Mouse (Mus musculus): ENCODE data around the gene Tspan14.

Gene Tspan14

DNA sequence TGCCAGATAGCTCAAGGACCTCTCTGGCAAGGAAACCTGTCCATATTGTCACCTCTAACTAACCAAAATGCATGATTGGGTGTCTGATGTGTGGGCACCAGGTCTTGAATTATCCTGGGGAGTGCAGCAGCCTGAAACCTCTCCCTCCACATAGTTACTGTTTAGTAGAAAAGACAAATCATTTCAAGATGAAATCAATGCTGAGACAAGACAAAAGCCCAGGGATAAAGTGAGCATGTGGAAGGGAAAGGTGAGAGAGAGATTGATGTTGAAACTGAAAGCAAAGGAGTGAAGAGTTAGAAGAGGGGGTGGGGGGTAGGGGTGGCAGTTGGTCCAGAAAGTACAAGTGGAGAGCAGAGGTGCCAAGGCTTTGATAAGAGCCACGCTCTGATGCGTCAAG lies 1.4 kb upstream of the Tspan14 start:
- DNase-seq: peak; percentile 79

DNA sequence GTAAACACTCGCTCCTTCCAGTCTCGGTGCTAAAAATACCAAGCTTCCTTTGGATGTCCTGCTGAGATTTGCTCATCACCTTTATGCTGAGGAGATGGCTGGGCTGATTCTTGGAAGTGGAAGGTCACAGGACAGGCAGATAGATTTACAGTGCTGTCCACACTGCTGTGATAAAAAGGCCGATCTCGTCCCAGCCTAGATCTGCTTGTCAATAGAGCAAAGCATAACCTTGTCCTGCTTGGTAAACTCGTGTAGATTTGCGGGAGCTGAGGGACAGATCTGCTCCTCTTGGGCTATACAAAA lies 942 bp upstream of the Tspan14 start:
- DNase-seq: no peak

DNA sequence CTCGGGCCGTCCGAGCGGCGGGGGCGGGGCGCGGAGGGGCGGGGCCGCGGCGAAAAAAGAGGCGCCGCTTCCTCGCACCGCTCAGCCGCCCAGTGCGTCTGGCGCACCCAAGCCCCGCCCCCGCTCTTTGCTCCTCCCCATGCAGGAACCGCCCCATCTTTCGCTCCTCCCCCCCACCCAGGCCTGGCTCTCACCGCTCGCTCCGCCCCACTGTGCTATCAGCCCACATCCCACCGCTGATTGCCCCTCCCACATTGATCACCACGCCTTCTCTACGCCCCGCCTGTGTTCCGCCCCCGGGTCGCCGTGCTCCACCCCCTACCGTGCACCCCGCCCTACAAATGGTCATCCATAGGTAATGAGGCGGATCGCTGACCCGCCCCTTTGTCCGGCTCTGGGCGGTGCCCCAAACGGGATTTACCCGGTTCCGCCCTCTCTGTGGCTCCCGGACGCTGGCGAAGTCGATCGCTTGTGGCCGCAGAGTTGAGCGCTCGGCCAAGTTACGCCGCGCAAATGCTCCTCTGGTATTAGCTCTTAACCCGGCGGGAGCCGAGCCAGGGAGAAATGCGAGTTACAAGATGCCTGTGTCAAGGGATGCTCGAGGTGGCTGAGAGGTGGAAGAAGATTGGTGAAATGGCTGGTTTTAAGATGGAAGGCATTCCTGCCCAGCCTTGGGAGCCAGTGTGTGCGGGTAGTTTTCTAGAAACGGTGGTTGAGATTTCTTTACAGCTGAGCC lies 423 bp upstream of the Tspan14 start:
- peak; percentile 100 for DNase-seq

DNA sequence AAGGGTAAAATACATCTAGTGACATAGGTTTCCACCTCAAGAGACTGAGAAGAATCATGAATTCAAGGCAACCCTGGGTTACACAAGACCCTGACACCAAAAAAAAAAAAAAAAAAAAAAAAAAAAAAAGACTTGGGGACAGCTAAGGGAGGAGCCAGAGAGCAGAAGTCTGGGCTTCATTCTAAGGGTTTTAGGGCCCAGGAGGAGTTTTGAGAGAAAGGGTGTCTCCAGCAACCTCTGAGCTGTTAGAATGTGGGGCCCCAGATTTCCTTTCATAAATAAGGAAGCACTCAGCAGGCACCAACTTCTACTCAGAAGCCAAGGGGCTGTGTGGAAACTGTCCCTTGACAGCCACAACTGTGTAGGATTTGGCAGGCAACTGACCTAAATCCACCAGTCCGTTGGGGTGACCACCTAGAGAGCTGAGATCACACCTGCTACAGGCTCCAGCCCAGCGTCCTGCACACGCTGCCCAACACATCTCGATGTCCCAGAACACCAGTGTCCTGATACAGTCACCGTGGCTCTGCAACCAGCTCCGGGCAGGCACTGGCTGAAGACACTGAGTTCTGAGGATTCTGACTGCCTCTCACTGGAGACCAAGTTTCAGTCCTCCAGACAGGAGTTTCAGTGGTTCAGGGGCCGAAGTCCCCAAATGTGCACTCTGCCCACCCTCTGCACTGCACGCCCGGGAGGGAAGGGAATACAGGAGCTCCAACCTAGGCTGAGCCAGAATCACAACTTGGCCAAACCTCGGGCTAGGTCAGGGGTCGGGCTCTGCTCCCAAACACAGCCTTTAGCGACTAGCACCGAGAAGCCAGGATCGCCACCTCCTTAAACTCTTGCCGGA lies 875 bp downstream of the Tspan14 start:
- peak; percentile 95 for DNase-seq

DNA sequence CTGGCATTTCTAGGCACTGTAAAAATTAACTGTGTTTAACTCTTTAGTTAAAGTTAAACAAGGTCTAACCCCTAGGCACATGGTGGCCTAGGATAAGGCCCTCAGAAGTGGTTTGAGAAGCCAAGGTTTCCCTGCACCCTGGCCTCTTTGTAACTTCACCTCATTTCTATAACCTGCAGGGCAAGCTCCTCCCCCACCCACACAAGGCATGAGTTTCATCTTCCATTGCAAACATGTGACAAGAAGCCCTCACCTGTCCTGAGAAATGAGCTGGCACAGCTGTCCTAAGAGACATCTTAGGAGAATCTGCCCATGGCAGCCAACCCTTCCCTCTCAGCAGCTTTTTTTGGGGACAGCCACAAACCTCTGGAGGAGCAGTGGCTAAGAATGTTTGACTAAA lies 1.7 kb downstream of the Tspan14 start:
- DNase-seq: peak; percentile 78

DNA sequence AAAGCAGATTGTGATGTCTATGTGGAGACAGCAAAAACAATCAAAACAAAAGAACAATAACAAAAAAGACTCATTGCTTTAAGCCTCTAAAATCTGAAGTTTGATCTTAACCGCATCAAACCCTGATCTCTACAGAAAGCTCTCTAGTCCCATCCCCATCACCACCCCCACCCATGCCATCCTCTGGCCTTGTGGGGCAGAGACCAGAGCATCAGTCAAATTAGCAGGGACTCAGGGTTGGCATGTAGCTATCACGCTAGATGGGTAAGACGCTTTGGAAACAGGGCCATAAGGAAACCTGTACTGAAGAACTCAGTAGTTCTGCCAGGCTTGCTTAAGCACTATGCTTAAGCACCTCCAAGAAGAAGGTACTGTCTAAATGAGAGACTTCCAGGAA lies 2.4 kb downstream of the Tspan14 start:
- DNase-seq: peak; percentile 67

DNA sequence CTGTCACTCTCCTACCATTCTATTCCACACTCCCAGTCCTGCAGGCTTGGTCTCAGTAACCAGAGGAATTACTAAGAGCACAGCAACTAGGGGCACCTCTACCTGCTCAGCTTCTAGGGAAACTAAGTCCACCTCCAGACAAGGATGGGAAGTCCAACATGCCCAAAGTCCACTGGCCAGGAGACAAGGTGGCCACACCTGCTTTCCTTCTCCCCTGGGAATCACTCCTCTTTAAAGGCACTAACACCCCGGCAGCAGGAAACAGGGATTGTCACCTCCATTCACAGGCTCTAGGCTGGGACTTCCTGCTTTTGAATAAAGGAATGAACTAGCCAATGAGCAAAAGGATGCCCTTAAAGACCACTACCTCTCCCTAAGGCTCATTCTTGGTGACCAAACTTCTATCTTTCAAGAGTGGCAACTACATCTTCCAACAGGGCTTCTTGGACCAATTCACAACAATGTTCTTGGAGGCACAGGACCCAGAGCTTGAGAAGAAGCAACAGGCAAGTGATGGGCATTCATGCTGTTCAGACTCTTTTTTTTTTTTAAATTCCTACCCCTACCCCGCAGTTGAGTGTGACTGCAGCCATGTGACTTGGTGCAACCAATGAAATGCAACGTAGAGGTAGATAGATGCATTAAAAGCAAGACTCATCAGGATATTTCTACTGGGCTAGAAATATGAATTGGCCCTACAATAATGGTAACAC lies 3.0 kb downstream of the Tspan14 start:
- peak; percentile 91 for DNase-seq

DNA sequence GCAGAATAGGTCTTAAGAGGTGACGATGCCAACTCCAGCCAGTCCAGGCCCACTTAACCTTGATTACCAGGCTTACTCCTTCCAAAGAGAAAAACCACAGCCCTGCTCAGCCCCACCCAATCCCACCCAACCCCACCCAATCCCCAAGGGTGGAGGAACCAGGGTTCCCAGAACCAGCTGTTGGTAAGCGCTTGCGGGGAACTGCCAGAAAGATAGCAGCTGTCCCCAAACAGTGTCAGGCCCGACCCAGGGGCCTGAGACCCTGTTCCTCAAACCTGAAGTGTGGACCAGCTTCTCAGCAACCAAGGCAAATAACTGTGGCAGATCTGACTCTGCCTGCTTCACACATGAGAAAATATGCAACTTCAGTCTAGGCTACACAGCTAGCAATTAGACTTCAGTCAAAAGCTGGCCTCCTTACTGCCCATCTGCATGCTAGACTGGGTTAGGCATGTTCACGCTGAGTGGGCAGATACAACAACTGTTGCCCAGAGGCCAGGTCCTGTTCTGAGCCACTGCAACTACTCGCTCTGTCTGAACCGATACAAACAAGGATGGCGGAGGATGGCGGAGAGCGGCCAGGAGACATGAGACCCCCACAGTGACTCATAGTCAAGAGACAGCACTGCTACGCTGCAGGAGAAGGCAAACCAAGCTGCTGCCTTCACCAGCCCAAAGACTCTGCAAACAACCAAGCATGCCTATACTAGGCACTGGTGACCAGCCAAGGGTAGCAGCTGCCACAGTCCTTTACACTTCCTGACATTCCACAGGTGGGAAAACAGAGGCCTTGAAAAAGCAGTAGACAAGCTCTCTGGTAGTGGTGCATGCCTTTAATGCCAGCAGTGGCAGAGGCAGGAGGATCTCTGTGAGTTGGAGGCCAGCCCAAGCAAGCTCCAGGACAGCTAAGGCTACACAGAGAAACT lies 4.0 kb downstream of the Tspan14 start:
- peak; percentile 89 for DNase-seq

DNA sequence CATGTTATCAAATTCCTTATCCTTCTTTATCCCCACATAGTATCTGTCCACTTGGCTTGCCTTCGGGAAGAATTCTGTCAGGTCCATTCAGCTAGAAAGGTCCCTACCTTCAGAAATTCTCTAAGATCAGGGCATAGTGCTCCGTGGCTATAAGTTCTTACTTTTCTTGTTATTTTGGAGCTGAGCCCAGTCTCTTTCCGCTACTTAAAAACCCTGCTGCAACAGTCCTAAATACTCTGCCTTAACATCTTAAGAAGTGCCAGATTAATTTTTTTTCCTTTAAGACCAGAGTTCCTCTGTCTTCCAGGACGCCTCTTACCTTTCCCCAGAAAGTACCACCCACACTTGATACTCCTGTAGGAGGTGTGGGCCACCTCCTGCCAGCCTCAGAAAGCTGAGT lies 6.4 kb downstream of the Tspan14 start:
- DNase-seq: peak; percentile 56

DNA sequence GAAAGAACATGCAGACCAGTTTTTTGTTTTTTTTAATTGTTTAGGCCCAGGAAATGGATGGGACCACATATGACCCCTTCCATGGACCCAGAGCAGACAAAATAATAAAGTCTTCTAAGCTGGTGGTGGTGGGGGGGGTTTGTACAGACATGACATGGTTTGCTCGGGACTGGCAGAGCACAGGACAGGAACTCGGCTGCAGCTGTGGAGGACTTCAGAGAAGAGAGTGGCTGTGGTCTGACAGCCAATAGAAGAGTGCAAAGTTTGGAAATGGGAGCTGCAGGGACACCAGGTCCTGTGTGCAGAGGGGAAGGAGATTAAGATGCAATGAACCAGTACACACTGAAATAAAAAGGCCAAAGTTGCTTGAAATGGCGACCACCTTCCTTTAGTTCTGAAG lies 7.0 kb downstream of the Tspan14 start:
- no peak for DNase-seq

DNA sequence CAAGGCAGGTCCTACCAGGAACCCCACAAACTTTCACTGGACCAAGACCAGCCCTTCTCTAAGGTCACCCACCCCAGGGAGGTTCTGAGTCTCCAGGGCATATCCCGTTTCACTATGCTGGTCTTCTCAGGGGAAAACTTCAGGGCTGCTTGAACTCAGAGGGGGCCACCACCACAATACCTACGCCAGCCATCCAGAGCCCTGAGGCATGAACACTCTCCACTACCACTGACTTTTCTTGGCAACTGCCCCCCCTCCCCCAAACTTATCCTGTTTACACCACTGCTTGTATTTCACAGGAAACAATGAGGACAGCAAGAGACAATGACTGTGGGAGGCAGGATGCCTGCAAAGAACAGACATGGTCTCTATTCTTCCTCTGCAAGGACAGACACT lies 7.6 kb downstream of the Tspan14 start:
- DNase-seq: peak; percentile 98

DNA sequence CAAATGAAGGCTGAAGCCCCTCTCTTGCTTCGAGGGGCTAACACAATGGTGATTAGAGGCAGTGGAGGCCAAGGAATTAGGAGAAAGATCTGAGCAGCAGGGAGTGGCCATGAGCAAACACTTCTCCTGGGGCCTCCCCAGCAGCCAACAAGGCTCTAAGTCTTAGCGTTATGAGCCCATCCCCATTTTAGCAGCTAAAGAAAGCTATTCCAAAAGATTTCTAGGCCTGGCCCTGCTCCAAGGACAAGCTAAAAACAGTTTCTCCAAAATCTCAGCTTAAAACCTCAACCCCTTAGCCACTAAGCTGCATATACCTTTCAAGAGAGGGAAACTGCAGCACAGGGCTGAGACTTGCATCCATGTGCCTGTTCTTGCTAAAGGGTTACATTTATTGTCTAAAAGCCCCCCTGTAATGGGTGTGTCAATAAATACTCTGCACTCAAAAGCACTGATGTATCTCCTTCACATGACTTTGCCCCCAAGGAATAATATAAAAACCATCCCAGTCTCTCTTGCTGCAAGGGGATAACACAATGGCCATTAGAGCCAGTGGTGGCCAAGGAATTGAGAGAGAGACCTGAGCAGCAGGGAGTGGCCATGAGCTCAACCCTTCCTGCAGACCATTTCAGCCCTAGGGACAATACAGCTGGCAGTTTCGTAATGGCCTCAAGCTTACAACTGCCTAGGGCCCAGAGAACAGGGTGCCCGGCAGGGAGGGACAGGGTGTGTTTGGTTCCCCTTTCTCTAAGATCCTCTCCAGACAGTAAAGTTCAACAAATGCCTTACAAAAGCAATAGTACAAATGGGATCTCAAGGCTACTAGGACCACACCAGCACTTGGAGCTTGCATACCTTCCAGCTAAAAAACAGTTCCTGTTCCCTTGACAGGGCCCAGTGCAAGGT lies 8.3 kb downstream of the Tspan14 start:
- peak; percentile 99 for DNase-seq

DNA sequence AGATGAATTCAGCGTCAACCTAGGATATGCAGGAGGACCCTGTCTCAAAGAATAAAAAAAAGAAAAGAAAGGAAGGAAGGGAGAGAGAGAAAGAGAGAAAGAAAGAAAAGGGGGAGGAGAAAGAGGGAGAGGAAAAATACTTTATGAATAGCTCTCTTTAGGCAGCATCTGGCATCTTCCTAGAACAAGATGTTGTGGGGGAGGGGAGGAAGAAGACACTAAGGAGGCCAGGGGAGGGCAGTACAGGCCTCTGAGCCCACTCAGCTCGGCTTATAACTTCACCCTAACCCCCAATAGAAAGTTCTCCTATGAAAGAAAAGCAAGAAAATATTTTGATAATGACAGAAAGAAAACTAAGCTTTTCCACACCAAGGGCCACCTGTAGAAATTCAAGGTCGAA lies 9.0 kb downstream of the Tspan14 start:
- DNase-seq: peak; percentile 39

DNA sequence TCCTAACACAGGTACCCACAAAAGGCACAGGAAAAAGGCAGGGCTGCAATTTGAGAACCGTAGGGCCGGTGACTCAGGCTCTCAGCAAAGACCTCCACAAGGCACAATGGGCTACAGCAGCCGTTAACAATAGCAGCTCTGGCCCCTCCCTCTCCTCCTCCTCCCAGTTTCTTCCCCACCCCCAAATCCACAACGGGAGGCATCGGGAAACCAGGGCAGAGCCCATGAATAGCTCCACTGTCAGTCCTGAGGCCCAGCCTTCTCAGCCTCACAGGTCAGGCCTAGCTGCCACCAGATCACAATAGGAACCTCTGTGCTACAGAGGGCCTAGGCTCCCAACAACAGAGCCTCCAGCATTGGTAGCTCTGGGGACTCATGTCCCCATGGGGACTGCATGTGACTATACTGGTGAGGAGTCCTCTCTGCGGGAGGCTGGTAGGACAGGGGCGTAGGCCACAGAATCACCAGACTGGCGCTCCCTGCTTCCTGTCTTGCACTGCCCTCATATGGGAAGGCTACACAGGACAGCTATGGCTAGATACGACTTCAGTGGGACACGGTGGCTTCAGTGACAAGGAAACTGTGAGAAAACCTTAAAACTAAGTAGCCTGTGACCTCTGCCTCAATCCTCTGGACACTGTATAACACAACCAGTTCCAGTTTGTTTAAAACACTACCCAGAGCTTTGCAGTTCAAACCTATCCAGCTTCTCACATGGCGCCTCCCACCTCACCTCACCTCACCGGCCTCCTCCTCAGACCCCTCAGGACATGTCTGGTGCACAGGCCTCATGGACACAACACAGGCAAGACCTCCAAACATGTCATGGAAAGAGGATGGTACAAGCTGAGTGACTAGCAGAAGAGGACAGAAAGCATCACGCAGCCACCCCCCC lies 10.1 kb downstream of the Tspan14 start:
- peak; percentile 97 for DNase-seq

DNA sequence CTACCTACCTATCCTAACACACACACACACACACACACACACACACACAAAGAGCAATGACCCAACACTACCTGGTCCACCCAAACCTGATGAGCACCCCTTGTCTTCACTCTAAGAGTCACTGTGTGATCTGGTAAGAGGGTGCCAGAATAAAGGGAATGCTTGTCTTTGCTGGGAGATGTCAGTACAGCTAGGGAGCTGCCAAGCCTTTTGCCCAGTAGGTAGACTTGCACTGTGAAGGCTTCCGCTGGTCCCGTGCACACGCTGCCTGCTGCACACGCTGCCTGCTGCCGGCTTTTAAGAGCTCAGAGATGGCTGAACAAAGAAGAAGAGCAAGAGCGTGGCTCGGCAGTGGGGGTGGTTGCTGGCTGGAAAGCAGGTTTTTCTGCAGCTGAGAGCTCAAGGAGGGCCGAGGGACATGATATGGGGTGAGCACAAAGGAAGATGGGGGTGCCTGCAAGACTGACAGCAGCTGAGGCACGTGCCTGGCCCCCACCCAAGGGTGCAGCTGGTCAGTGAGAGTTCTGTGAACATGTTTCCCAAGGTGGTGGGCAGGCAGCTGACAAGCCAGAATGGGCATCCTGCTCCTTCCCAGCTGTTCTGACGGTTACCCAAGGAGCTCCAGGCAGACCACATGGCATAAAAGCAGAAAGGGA lies 10.9 kb downstream of the Tspan14 start:
- DNase-seq: no peak

DNA sequence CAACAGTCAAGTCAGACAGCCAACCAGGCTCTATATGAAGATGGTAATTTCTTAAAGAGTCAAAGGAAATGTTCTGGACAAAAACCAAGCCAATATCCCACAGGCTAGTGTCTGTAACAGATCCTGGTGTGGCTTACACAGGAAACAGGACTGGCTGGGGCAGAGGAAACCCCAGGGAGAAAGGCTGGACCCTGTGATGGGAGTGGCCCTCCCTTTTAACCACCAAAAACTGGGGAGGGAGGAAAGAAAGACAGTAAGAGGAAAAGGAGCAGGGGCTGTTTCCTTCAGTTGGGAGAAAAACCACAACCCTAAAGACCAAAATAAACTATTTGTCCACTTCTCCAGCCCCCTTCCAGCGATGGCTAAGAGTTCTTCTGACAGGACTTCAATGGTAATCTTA lies 11.5 kb downstream of the Tspan14 start:
- DNase-seq: peak; percentile 95

DNA sequence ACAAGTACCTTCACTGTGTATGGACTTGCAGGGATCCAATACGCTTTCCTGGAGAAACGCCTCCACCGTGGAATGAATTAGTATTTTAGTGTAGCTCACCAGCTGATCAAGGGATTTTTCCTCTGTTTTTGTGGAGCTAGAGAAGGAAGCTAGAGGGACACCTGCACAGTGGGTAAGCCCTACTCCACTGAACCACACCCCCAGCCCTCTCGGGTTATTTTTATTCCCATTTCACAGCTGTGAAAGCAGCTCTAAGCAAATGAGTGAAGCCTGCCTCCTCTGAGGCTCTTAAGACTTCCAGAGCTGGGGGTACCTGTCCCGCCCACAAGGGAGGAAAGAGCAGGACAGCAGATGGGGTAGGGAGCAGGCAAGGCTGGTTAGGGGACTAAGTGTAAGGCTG lies 13.2 kb downstream of the Tspan14 start:
- DNase-seq: no peak

DNA sequence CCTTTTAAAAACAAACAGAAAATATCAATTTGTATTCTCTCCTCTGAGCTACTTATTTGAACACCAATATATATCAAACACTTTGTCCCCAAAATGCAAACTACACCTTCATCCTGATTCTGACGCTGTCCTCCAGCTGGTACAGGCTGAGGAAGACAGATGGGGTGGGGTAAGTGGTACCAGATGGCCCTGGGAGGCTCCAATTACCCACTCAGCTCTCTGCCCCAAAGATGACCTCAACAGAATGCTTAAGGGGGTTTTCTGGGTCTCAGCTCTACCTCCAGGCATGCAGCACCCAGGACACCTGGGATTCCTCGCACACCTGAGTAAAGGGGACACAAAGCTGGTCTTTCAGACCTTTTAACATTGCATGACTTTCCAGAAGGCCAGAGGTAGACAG lies 13.9 kb downstream of the Tspan14 start:
- no peak for DNase-seq

DNA sequence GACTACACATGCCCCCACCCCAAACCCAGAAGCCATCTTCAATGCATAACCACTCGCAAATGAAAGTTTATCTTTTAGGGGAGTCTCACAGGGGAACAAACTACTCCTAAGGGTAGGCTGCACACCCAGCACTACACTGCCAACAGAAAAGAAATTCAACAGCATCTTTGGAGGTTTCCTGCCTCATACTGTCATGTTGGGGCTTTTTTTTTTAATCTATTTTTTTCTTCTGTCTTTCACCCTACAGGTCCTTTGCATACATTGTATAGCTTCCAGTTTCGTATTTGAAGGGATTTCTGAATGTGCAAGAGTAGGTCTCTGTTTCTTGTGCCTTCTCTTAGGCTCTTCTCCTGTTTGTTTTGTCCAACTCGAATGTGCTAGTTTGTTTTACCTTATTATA lies 14.3 kb downstream of the Tspan14 start:
- DNase-seq: no peak
